Comparison of ENCODE assay signal across 1 mouse cellular context in the genomic region with DNA sequence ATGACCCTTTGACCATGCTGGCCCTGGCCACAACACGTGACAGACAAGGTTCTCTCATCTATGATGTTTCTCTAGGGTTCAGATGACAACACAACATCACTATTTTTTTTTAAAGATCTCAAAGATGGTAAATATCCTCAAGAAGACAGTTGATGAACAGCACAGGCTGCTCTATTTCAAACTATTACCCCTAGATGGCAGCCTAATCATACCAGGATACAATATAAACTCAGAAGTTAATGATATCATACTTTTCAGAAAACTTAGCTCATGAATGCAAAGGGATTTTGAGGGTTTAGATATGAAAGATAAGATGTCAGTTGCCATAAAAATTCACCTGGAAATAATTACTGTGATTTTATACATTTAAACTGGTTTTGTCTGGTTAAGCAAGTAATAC.
TF ChIP-seq lines count a peak whose summit lies in the region.

No protein-coding gene starts in this region.

TF ChIP-seq in MEL, 35 proteins besides CTCF, POLR2A, EP300 and RAD21 (continued from another document):
- TF ChIP-seq POLR2AphosphoS2 (IDR thresholded peaks at IDR 0.05; ENCODE audit: low read length) (no peak), SMC3 (IDR thresholded peaks at IDR 0.05; ENCODE audit: low read depth, low read length) (no peak), MYB (IDR thresholded peaks at IDR 0.05; ENCODE audit: low read depth, low read length) (no peak), GATA1 (IDR thresholded peaks at IDR 0.05; ENCODE audit: low read depth, low read length) (no peak)
